Mouse (Mus musculus) ES-Bruce4 (cell line): ENCODE results near the gene Btbd10.

ENCODE experiments used
- CTCF ChIP-seq: IDR thresholded peaks from one replicate; pipeline ENCODE4 v1.8.1; 2011; ENCODE audit warnings: low read depth, low read length
- EP300 ChIP-seq: IDR thresholded peaks from 2 replicates; pipeline ENCODE4 v1.6.1; 2011; ENCODE audit warnings: low read depth, low read length; ENCODE audit not compliant: insufficient read depth
- POLR2A ChIP-seq: IDR thresholded peaks from one replicate; pipeline ENCODE4 v1.8.1; 2011; ENCODE audit warnings: low read length; ENCODE audit not compliant: insufficient read depth

- TF ChIP-seq POLR2A = no peak
- no peak for TF ChIP-seq CTCF
- TF ChIP-seq EP300 = no peak
Measured at GRCm38 (mm10) chr7:113416536-113416935, 47.3 kb upstream of the Btbd10 start.
